Mouse (Mus musculus) neutrophil, adult 83 days (primary cell): ENCODE data around the gene Smarce1. TPM values are rescaled to one million over a fixed set of nuclear protein-coding genes. Genes with fewer than 3 reads are reported as not detected.

Experiments
- total RNA-seq, 2 experiments: library from RNA; stranded (reverse); gene quantifications; one replicate each; pipeline ENCODE4 v1.2.4; 2023

Smarce1 gene
- 10 to 100 TPM; 51.2 to 64.4 TPM for total RNA-seq

DNA sequence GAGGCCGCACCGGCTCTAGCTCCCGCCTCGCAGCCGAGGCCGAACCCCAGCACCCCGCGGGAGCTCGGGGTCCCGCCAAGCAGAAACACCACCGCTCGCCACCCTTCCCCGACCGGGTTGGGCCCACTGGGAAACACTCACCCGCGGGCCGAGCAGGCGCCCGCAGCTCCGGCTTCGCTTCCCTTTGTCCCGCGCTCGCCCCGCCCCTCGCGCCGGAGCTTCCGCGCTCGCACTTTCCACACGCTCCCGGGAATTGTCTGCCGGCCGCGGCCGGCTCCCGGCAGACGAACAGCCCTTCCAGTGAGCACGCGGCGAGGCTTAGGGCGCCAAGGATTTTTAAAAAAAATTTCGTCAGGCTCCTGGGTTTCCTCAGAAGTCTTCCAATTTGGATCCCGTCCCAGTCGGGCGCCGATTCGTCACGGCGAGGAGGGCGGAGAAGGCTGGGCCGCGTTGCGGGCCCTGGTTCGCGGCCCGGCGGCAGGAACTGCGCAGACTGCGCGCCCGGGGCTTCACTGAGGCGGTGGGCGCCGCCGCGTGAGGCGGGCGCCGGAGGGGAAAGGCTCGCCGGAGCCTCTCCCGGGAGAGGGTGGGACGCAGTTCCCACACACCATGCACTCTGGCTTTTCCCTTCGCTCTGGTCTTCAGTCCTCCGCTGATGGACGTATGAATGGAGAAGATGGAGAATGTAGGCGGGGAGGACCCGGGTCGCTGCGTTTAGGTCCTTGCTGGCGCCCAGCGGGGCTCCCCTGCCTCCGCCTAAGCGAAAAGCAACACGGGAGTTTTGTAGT lies at the start of gene Smarce1:
Smarce1 (minus strand) TSS at position 757 of the 788 bp plus-strand sequence.

DNA sequence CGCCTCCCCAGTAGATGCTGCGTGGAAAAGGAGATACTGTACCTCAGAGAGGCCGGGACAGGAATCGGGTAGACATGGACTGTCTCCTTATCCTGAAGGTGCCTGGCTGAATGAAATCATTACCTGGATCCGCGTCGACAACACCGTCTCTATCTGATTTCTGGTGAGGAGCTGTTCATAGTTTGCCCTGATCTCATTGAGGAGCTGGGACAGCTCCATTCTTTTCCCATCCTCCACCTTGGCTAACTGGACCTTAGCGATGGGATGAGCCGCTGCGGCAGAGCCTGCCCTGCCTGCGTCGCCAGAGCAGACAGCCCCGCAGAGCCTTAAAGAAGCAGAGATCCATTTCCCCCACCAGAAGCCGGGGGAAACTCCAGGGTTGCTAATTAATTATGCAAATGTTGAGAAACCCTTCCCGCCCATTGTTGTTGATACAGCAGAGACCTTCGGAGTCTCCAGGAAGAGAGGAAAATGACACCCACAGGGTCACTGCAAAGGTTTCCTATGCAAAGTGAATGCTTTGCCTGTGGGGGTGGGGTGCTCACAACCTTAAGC lies 13.1 kb upstream of the Smarce1 start, which contains the start of gene Krt222:
Krt222 (minus strand) TSS at position 266 of the 555 bp plus-strand sequence.

Other genes starting within 250 kb of the Smarce1 start
- gene Gjd3, start 248.0 kb downstream of the Smarce1 start, total RNA-seq = not detected
- gene Top2a, start 206.8 kb downstream of the Smarce1 start, total RNA-seq = 100 to 1,000 TPM; 283 to 298 TPM
- 10 to 100 TPM; 46.1 to 52.4 TPM for gene Igfbp4, start 189.8 kb downstream of the Smarce1 start, total RNA-seq
- 1 to 10 TPM; 3.1 to 5.6 TPM for gene Tns4, start 141.7 kb downstream of the Smarce1 start, total RNA-seq
- gene Ccr7, start 75.9 kb downstream of the Smarce1 start, total RNA-seq = under 1 TPM; 0.57 to 0.79 TPM
- not detected for gene Krt222, start 13.1 kb upstream of the Smarce1 start, total RNA-seq
- not detected for gene Krt24, start 54.2 kb upstream of the Smarce1 start, total RNA-seq
- not detected for gene Krt25, start 91.9 kb upstream of the Smarce1 start, total RNA-seq
- not detected for gene Krt26, start 106.9 kb upstream of the Smarce1 start, total RNA-seq
- gene Krt27, start 120.1 kb upstream of the Smarce1 start, total RNA-seq = not detected
- not detected for gene Krt28, start 143.9 kb upstream of the Smarce1 start, total RNA-seq
- not detected for gene Krt10, start 158.3 kb upstream of the Smarce1 start, total RNA-seq
- gene Krt12, start 191.2 kb upstream of the Smarce1 start, total RNA-seq = not detected
- not detected for gene Krt20, start 207.1 kb upstream of the Smarce1 start, total RNA-seq